Mouse (Mus musculus): ENCODE measurements at regions not wholly inside any gene's neighbourhood (a gene's known extent, or its start where the extent isn't known, plus 50 kb on each side); places are given as distances from the start of the nearest gene placed in this dataset.

DNA sequence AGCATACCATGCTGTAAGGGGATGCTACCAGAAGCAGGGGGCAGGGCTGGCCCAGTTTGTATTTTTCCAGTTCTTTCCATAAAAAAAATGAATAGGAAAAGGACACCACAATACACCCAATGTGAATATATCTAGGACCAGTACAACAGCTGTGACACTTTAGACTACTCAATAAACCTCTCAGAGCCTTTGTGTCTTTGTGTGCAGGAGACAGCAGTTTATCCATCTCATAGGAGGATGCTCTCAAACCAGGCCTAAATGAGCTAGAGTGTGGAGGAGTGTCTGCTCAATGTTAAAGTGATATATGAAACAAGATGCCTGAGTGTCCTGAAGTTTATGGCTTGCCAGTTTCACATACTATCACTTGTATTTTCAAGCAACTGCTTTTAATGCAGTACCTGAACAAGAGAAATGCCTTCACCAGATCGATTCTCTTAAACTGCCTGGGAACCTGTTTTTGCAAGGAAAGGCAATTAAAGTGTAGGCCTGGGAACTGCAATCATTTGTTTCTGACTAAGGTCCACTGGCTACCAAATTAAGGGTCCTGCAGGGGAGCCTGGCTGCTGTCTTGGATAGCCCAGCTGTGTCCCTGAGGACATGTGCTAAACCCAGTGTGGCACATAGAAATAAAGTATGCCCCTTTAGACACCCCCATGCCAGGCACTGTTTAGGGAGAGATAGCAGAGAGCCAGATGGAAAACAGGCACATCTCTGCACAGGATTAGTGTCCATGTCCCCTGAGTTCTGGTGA, 169.1 kb downstream of the Tex13c3 start:
- TF ChIP-seq POLR2A (IDR thresholded peaks at IDR 0.05; ENCODE audit: borderline replicate concordance, insufficient read depth, low read length) (no peak), CTCF (IDR thresholded peaks at IDR 0.05; ENCODE audit: borderline replicate concordance, insufficient read depth, low read depth, low read length) (no peak)

All from cerebellum, adult 2 months (tissue).